Mouse (Mus musculus): Measurements from ENCODE around the gene A930009A15Rik.

Gene A930009A15Rik

GRCm38 (mm10) chr10:115569712-115570491, at the start of gene A930009A15Rik:
A930009A15Rik (plus strand) TSS chr10:115569986.
- DNase-seq = no peak

- no peak for DNase-seq
These were observed 49.3 kb upstream of the A930009A15Rik start for GRCm38 (mm10) chr10:115520200-115521080.

GRCm38 (mm10) chr10:115521081-115521451, 48.7 kb upstream of the A930009A15Rik start:
- DNase-seq = no peak

DNA sequence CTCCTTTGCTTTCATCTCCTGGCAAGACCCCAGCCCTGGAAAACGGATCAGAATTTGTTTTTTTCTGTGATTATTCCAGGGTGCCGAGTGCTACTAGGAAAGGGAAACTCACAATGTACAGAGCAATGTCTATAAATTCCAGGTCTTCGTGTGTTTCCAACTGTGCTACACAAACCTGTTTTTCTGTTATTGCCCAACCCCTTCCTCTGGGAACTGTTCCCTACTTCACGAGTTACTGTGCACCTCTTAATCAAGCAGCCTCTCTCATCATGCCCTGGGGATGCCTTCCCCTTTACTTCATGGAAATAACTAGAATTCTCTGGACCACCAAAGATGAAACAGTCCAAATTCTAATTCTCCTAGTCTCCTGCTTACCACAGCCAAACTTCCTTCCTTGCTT, 40.9 kb upstream of the A930009A15Rik start:
- no peak for DNase-seq

- DNase-seq = peak; percentile 26
These were observed 40.0 kb upstream of the A930009A15Rik start for GRCm38 (mm10) chr10:115529768-115530167.

DNA sequence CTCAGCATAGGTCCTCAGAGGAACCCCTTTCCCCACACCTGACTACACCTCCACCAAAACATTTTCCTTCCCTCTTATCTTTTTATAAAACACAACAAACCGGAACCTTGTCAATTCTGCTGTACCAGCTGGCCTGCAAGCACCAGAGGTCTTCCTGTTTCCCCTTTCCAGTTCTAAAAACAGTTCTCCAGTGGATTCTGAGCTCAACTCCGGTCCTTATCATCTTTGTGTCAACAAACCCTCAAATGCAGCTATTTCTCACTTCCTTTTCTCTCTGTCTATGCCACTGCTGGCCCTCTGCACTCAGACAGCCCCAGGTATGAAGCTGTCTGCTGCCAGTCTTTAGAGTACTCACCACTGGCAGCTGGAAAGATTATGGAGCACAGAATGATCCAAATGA, 39.0 kb upstream of the A930009A15Rik start:
- no peak for DNase-seq

- DNase-seq = no peak
These were observed 26.9 kb upstream of the A930009A15Rik start for GRCm38 (mm10) chr10:115542917-115543316.

- no peak for DNase-seq
These were observed 19.5 kb upstream of the A930009A15Rik start for GRCm38 (mm10) chr10:115550253-115550652.

DNA sequence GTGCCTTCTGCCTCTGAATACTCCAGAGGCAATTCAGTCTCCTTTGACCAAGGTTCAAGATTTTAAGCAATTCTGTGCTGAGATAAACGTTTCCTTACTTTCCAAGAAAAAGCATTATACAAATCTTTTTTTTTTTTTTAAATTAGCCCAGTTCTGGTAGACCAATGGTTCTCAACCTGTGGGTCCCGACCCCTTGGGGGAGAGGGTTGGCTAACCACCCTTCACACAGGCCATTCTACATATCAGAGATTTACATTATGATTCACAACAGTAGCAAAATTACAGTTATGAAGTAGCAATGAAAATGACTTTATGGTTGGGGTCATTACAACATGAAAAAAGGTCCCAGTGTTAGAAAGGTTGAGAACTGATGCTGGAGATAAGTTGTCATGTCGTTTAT, 18.7 kb upstream of the A930009A15Rik start:
- no peak for DNase-seq

GRCm38 (mm10) chr10:115553352-115554113, 16.3 kb upstream of the A930009A15Rik start:
- no peak for DNase-seq

GRCm38 (mm10) chr10:115555191-115555765, 14.5 kb upstream of the A930009A15Rik start:
- no peak for DNase-seq

DNA sequence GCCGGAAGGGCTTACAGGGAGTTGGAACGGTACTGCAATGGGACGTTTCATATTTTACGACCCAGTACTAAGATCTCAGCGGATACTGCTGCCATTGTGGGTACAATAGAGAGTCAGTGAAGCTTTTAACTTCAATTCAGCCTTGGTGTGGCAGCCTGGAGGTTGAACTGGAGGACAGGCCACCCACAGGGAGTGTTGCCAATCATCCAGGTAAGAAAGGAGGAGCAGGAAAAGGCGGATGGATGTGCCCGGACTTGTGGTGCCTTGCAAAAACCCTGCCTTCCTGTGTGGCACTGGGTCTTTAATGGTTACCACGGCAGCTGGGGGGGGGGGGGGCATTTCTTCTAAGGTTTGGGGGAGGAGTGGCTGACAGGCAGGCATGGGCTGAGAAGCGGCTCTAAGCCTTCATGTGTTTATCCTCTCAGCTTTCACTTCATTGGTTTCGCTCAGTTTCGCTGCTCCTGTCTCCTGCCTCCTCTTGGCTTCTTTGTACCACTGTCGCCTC, 13.0 kb upstream of the A930009A15Rik start:
- DNase-seq = no peak

DNA sequence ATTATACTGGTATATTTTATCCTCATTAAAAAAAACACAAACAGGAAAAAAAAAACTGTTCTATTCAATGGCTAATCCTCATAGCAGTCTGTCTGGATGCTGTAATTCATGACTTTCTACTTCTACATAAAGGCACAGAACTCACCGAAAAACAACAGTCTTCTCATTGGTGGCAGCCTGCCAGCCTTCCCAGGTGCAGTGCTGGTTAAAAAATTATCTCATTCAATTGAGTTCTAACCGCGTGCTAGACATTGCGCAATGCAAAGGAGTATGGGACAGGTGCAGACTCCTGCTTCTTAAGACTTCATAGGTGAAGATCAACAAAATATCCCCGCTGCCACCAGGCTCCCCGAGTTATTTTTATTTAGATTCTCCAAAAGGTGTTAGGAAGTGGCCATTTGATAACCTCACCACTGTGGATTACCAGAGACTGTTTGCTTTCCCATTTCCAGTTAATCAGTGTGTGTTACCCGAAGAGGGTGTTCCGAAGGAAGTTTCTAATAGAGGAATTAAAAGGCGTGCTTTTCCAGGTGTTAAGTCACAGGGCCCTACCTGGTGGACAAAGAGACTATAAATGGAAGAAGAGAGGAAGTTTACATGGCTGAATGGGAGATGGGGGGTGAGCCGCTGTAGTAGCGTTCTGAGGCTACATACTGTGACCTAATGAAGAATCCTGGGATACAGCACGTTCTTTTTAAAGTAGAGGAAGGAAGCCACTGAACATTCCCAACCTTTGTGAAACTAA, 8.5 kb upstream of the A930009A15Rik start:
- peak; percentile 57 for DNase-seq

- peak; percentile 77 for DNase-seq
These were observed 6.7 kb upstream of the A930009A15Rik start for GRCm38 (mm10) chr10:115562911-115563686.

DNA sequence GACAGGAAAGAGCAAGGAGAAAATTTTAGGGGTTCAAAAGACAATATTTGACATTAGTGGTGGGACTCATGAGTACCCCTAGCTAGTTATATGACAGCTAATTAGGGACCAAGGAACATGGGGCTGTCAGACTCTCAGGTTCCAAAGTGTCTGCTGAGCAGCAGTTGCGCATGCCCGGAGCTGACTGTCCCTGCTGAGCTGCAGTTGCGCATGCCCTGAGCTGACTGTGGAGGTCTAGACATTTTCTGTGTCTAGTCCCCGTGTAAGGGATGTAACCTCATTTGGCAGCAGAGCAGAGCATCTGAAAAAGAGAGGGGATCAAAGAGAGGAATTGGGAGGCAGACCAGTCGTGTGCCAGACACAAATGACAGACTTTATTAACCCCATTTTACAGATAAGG, 5.8 kb upstream of the A930009A15Rik start:
- no peak for DNase-seq

DNA sequence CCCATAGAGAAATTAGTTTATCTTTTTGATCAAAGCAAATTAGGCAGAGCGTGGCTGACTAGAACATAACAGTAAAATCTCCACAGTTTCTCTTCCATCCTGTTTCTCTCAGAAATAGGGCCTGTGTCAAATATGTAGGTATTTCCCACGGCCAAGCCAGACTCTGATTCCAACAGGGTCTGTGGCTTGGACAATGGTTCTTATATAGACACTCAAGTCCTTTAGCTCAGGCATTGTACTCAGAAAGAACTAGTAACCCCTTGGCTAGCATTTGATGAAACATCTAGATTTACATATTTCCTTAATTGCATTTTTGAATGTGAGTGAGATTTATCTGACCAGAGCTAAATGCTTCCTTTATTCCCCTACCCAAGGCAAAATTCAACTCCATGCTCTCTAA, 791 bp downstream of the A930009A15Rik start:
- DNase-seq = no peak

GRCm38 (mm10) chr10:115571317-115571716, 1.5 kb downstream of the A930009A15Rik start:
- no peak for DNase-seq

GRCm38 (mm10) chr10:115571734-115572440, 2.1 kb downstream of the A930009A15Rik start:
- DNase-seq = no peak

DNA sequence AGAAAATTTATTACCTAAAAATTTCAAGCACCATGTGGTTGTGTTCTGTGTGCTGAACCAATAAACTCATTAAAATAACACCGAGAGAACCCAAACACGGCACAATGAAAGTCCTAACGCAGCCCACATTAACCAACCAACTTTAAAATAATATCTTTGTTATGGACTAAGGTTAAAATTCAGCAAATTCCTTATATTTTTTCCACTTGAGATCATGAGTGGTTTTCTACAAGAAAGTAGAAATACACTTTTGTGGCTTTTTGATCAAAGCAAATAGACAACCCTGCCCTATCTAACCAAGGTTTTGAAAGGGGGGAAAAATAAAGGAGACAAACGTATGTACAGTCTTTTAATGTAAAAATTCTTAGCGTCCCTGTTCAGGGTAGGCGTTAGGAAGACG, 9.3 kb downstream of the A930009A15Rik start:
- DNase-seq = no peak

DNA sequence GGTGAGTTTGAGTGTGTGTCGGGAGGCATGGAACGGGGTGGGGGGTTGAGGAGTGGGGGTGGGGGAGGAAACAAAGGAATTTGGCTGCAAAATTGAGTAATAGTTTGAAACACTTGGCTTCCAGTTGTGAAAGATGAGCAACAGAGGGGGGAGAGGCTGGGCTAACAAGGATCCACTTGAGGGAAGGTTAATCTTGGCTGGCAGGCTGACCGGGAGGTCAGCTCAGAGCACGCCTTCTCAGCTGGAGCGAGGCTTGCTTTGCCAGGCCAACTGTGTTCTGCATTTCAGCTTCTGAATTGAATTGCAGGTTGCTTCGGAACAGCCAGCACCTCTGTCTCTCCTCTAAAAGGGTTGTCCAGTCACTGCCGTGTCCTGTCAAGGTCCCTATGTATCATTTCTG, 9.7 kb downstream of the A930009A15Rik start:
- no peak for DNase-seq

Data from cerebellum, adult 9-10 months (tissue).